Mouse (Mus musculus) ES-Bruce4 (cell line): ENCODE measurements around the gene Cry2. TPM values are rescaled to one million over a fixed set of nuclear protein-coding genes. Genes with fewer than 3 reads are reported as not detected.

ENCODE experiments used
- H3K27ac ChIP-seq: 2 replicates; pipeline ENCODE4 v1.5.1; 2012; ENCODE audit warnings: low read length, inconsistent platforms; ENCODE audit not compliant: insufficient read depth
- H3K27me3 ChIP-seq: 2 replicates; pipeline ENCODE4 v1.6.1; 2012; ENCODE audit warnings: mild to moderate bottlenecking, low read length, inconsistent platforms; ENCODE audit not compliant: control insufficient read depth, poor library complexity, insufficient read depth, severe bottlenecking
- H3K36me3 ChIP-seq: 2 replicates; pipeline ENCODE4 v1.6.1; 2012; ENCODE audit warnings: inconsistent platforms, mild to moderate bottlenecking, low read length, moderate library complexity; ENCODE audit not compliant: control insufficient read depth, poor library complexity, insufficient read depth, severe bottlenecking
- H3K4me1 ChIP-seq: one replicate; pipeline ENCODE4 v1.8.1; 2011; ENCODE audit warnings: low read length; ENCODE audit not compliant: control insufficient read depth, insufficient read depth
- H3K4me3 ChIP-seq: 2 replicates; pipeline ENCODE4 v1.5.1; 2011; ENCODE audit warnings: low read depth, mild to moderate bottlenecking, low read length
- H3K9ac ChIP-seq: 2 replicates; pipeline ENCODE4 v1.6.1; 2012; ENCODE audit warnings: low read depth, mild to moderate bottlenecking, inconsistent platforms; ENCODE audit not compliant: poor library complexity, severe bottlenecking
- H3K9me3 ChIP-seq: replicated peaks from 2 replicates; pipeline ENCODE4 v1.6.1; 2012; ENCODE audit warnings: mild to moderate bottlenecking, low read length, inconsistent platforms; ENCODE audit not compliant: control insufficient read depth, poor library complexity, insufficient read depth, severe bottlenecking
- CTCF ChIP-seq: IDR thresholded peaks from one replicate; pipeline ENCODE4 v1.8.1; 2011; ENCODE audit warnings: low read depth, low read length
- EP300 ChIP-seq: IDR thresholded peaks from 2 replicates; pipeline ENCODE4 v1.6.1; 2011; ENCODE audit warnings: low read depth, low read length; ENCODE audit not compliant: insufficient read depth
- POLR2A ChIP-seq: IDR thresholded peaks from one replicate; pipeline ENCODE4 v1.8.1; 2011; ENCODE audit warnings: low read length; ENCODE audit not compliant: insufficient read depth
- polyA plus RNA-seq: library from polyadenylated mRNA; stranded (reverse); fragments of >200 nt; gene quantifications from 2 replicates; pipeline ENCODE4 v1.2.4, GENCODE M21; 2011; ENCODE audit warnings: low read depth; ENCODE audit not compliant: missing spikeins, insufficient read depth, insufficient read length

The Cry2 gene
- polyA plus RNA-seq, 1 experiment: 9.9 TPM

DNA sequence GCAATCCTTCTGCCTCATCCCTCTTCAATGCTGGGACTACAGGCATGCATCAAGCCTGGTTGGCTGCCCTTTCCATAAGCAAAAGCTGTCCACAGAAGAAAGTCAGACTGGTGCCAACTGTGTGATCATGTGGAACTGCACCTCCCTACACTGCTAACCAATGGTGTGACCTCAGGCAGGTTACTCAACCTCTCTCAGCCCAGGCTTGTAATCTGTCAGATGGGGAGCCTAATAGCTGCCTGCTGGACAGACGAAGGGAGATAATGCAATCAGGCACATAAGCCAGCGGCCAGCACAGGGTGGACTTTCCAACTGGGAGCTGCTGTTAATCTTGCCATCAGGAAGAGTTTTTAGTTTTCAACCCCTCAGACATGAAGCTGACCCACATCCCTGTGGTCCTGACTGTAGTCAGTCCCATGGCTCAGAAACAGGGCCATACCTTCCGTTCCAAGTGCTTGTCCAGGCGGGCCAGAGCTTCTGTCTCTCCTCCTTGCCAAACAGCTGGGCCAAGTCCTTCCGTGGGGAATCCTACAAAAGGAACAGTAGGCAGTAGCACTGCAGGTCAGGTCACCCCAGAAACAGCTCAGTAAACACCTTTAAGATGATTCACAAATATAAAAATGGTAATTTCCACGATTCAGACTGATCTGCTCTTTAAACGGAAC is 12.0 kb downstream of the Cry2 start:
- Histone ChIP-seq H3K36me3 (no peaks in the 10 kb centered on the region), H3K4me3 (no peak overlapping the region)
- TF ChIP-seq EP300 (no peak), CTCF (no peak), POLR2A (no peak)

DNA sequence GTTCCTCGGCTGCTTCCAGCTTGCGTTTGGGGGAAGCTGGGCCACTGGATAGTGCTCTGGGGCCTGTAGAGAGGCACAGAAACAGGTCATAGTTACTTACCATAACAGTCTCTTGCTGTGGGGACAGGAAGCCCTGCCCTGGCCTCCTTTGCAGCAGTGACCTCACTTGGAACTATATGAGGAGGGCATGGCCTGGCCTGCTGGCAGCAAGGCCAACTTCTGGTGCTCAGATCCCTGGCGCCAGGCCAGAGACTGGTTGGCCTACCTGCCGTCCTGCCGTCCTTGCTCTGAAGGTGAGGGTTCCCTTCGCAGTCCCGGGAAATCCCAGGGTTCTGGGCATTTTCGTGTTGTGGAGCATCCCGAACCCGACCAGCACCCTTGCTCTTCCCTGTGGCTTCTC is 22.1 kb downstream of the Cry2 start:
- no peak overlapping the region for H3K9ac ChIP-seq
- TF ChIP-seq CTCF (no peak), POLR2A (no peak), EP300 (no peak)
- no peak overlapping the region for H3K4me3 ChIP-seq
- no peak overlapping the region for H3K27ac ChIP-seq
- no peaks in the 10 kb centered on the region for H3K4me1 ChIP-seq
- H3K36me3 ChIP-seq: peaks cover 8% of the 10 kb centered on the region; the same call in 1 of the 2 replicates
- no peaks in the 10 kb centered on the region for H3K27me3 ChIP-seq
- H3K9me3 ChIP-seq: no peaks in the 10 kb centered on the region

More for the DNA sequence above, 12.0 kb downstream of the Cry2 start:
- Histone ChIP-seq H3K9me3 (no peaks in the 10 kb centered on the region), H3K4me1 (peaks cover 2% of the 10 kb centered on the region), H3K9ac (no peak overlapping the region), H3K27me3 (no peaks in the 10 kb centered on the region), H3K27ac (no peak overlapping the region)

DNA sequence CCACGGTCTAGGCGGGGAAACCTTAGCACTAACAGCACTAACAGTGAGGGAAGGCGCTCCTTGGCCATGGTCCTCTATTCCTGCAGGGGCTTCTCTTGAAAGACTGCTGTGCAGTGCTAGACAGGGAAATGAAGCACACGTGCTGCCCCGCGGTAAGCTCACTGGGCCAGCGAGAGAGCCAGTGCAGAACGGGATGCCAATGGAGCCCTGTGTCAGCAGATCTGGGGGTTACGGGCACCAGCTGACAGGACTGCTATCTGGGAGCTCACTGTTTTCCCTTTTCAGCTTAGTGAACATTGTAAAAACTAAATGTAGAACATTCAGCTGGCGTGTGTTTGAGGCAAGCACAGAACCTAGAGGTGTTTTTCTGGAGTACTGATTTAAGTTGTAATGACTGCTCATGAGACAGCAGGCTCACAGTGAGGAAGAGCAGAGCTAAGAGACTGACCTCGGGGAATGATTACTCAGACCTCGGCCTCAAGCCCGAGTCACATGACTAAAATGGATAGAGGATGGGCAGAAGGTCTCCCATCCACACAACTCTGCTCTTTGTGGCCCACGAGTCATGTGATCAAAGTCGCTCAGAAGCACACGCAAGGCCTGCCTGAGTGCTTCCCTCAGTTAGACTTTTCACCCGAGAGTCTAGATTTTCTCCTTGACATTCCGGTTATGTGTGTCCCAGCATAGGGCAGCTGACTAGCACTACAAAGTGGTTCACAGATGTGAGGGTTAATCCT is 25.4 kb downstream of the Cry2 start:
- no peak for TF ChIP-seq EP300
- TF ChIP-seq POLR2A: no peak
- TF ChIP-seq CTCF: no peak
- Histone ChIP-seq H3K36me3 (peaks cover 8% of the 10 kb centered on the region; the same call in 1 of the 2 replicates), H3K9ac (no peak overlapping the region), H3K27me3 (no peaks in the 10 kb centered on the region), H3K4me1 (no peaks in the 10 kb centered on the region), H3K4me3 (no peak overlapping the region), H3K27ac (no peak overlapping the region), H3K9me3 (no peaks in the 10 kb centered on the region)

DNA sequence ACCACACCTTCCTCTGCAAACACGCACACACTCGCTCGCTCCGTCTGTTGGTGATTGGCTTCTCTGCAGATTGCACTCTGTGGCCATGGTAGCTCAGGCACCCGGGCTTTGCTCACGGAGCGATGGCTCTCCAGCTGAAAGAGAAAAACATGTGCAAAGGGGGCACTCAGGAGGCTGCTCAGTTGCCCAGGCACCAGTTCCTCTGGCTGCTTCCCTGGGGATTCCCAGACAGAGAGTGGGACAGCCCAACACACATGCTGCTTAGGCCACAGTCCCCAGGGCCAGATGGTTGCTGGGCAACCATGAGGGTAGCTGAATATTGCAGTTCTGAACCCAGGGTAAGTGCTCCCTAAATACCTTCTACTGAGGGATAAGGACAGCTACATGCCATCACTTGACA is 28.2 kb downstream of the Cry2 start:
- H3K4me3 ChIP-seq: no peak overlapping the region
- H3K9me3 ChIP-seq: no peaks in the 10 kb centered on the region
- no peaks in the 10 kb centered on the region for H3K27me3 ChIP-seq
- no peak overlapping the region for H3K27ac ChIP-seq
- peaks cover 2% of the 10 kb centered on the region for H3K4me1 ChIP-seq
- peaks cover 6% of the 10 kb centered on the region; the same call in 1 of the 2 replicates for H3K36me3 ChIP-seq
- H3K9ac ChIP-seq: no peak overlapping the region
- TF ChIP-seq POLR2A (no peak), CTCF (no peak), EP300 (no peak)

DNA sequence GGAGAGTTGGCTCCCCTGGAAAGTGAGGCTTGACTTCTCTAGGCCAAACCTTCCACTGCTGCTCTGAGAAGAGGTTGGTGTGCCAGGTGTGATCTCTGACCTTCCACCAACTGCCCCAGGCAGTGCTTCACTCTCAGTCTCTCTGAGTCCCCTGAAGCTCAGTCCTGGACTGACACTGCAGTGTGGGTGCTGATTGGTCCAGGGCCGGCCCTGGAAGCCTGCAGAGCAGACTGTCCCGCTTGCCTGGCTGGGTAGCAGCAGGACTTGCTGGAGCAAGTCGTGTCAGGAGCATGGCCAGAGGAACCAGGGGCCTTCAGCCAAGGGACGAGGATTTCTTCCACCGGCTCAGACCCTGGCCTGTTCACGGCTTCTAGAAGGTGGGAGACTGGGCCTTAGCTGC is 29.1 kb downstream of the Cry2 start:
- Histone ChIP-seq H3K27ac (no peak overlapping the region), H3K27me3 (no peaks in the 10 kb centered on the region), H3K9ac (no peak overlapping the region), H3K4me1 (peaks cover 2% of the 10 kb centered on the region), H3K4me3 (no peak overlapping the region), H3K36me3 (peaks cover 6% of the 10 kb centered on the region; the same call in 1 of the 2 replicates), H3K9me3 (no peaks in the 10 kb centered on the region)
- TF ChIP-seq CTCF (no peak), POLR2A (no peak), EP300 (no peak)

DNA sequence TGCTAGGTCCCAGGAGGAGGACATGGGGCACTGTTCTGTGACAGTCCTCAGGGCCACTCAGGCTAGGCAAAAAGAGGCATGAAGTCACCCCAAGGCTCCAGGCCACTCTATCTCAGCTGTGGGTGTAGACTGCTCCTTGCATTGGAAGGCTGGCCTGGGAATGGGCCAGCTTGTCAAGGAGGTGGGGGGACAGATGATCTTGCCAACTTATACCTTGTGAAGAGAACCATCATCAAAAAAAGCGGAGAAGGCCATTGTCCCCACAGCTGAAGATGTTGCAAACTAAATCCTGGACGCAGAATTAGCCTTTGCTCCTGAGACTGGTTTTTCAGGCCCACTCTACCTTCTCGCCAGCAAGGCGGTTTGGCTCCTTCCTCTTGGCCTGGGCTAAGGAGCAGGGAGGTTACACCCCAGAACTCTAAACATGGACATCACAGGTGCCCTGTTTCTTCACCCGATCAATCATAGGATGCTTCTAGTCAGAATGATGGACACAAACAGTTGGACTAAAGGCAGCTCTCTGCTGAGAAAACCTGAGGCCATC is 30.0 kb downstream of the Cry2 start:
- Histone ChIP-seq H3K9ac (no peak overlapping the region), H3K27me3 (no peaks in the 10 kb centered on the region), H3K9me3 (no peaks in the 10 kb centered on the region), H3K36me3 (0 out of 2 replicates have a peak, but pooled peaks cover 3% of the 10 kb centered on the region), H3K4me1 (peaks cover 2% of the 10 kb centered on the region), H3K4me3 (no peak overlapping the region), H3K27ac (no peak overlapping the region)
- TF ChIP-seq CTCF: no peak
- no peak for TF ChIP-seq POLR2A
- no peak for TF ChIP-seq EP300
